Mouse (Mus musculus) CH12.LX (cell line): ENCODE measurements around the gene Entpd7. TPM values are rescaled to one million over a fixed set of nuclear protein-coding genes. Genes with fewer than 3 reads are reported as not detected.

Source experiments
- DNase-seq: peaks from one replicate; pipeline ENCODE4 v3.0.0-alpha.2; 2013; ENCODE audit errors: extremely low read depth
- H3K27ac ChIP-seq: 2 replicates; pipeline ENCODE4 v1.5.1; 2012; ENCODE audit warnings: low read depth, mild to moderate bottlenecking, control low read depth, moderate library complexity; ENCODE audit not compliant: insufficient read depth
- H3K27me3 ChIP-seq: replicated peaks from 2 replicates; pipeline ENCODE3; 2012; ENCODE audit warnings: inconsistent platforms
- H3K36me3 ChIP-seq, 2 experiments: replicated peaks in 1 of 2; 2 replicates each; pipeline versions ENCODE3 to v1.6.1; 2012; ENCODE audit warnings: inconsistent platforms in 1 of 2, low read length in 1 of 2, mild to moderate bottlenecking in 1 of 2, mixed read lengths in 1 of 2, moderate library complexity in 1 of 2; ENCODE audit not compliant: control insufficient read depth in 1 of 2, insufficient read depth in 1 of 2
- H3K4me1 ChIP-seq, 2 experiments: 2 replicates each; pipeline ENCODE4 v1.6.1; 2012; ENCODE audit warnings: inconsistent platforms in 1 of 2, moderate library complexity in 1 of 2; ENCODE audit not compliant: insufficient read depth in 2 of 2, control insufficient read depth in 1 of 2
- H3K4me2 ChIP-seq: 2 replicates; pipeline ENCODE4 v1.6.1; 2012; ENCODE audit warnings: low read depth, mild to moderate bottlenecking, control low read depth; ENCODE audit not compliant: poor library complexity, insufficient read depth, severe bottlenecking
- H3K4me3 ChIP-seq, 3 experiments: fragments of 150-350 bp in 1 of 3; sonication (generic) in 1 of 3; replicated peaks in 1 of 3; 2 replicates each; pipeline versions ENCODE3 to v1.5.1; 2011 to 2012; ENCODE audit warnings: low read depth in 2 of 3, low read length in 2 of 3, mild to moderate bottlenecking in 2 of 3, moderate library complexity in 2 of 3, control low read depth in 1 of 3, improper control_type of control experiment in 1 of 3, inconsistent platforms in 1 of 3, mixed read lengths in 1 of 3; ENCODE audit not compliant: poor library complexity in 1 of 3
- H3K79me2 ChIP-seq: replicated peaks from 2 replicates; pipeline ENCODE4 v1.6.1; 2012; ENCODE audit warnings: mild to moderate bottlenecking, moderate library complexity; ENCODE audit not compliant: control insufficient read depth, poor library complexity, insufficient read depth, severe bottlenecking; ENCODE audit errors: extremely low read depth
- H3K9ac ChIP-seq: 2 replicates; pipeline ENCODE4 v1.6.1; 2012; ENCODE audit warnings: low read depth, mild to moderate bottlenecking, control low read depth, moderate library complexity; ENCODE audit not compliant: insufficient read depth
- H3K9me3 ChIP-seq: replicated peaks from 2 replicates; pipeline ENCODE3; 2012; ENCODE audit warnings: low read length, inconsistent platforms, mixed read lengths
- BHLHE40 ChIP-seq: IDR thresholded peaks from 2 replicates; pipeline ENCODE4 v1.6.1; 2011; ENCODE audit warnings: mild to moderate bottlenecking, low read depth, low read length, improper control_type of control experiment
- CHD1 ChIP-seq: IDR thresholded peaks from 2 replicates; pipeline ENCODE4 v1.6.1; 2012; ENCODE audit warnings: low read depth, low read length, improper control_type of control experiment, inconsistent platforms
- CHD2 ChIP-seq: IDR thresholded peaks from 2 replicates; pipeline ENCODE4 v1.6.1; 2011; ENCODE audit warnings: low read length, improper control_type of control experiment
- CTCF ChIP-seq, 2 experiments: IDR thresholded peaks in 1 of 2; conservative IDR thresholded peaks in 1 of 2; 2 replicates each; pipeline ENCODE4 v1.5.1; 2011 to 2012; ENCODE audit warnings: low read depth in 2 of 2, low read length in 2 of 2, improper control_type of control experiment in 1 of 2, inconsistent platforms in 1 of 2, mild to moderate bottlenecking in 1 of 2, moderate library complexity in 1 of 2
- E2F4 ChIP-seq: IDR thresholded peaks from 2 replicates; pipeline ENCODE4 v1.6.1; 2011; ENCODE audit warnings: low read depth, low read length, improper control_type of control experiment; ENCODE audit not compliant: insufficient replicate concordance
- ELF1 ChIP-seq: IDR thresholded peaks from 2 replicates; pipeline ENCODE4 v1.6.1; 2014; ENCODE audit warnings: low read depth, mild to moderate bottlenecking, inconsistent platforms, low read length, improper control_type of control experiment
- EP300 ChIP-seq: IDR thresholded peaks from 2 replicates; pipeline ENCODE4 v1.6.1; 2011; ENCODE audit warnings: low read length, improper control_type of control experiment
- ETS1 ChIP-seq: conservative IDR thresholded peaks from 2 replicates; pipeline ENCODE4 v1.6.1; 2012; ENCODE audit warnings: low read depth, mild to moderate bottlenecking, inconsistent platforms, low read length, improper control_type of control experiment, moderate library complexity
- GABPA ChIP-seq: IDR thresholded peaks from 2 replicates; pipeline ENCODE4 v1.6.1; 2012; ENCODE audit warnings: low read depth, low read length, improper control_type of control experiment, inconsistent platforms; ENCODE audit not compliant: insufficient replicate concordance
- HCFC1 ChIP-seq: IDR thresholded peaks from 2 replicates; pipeline ENCODE4 v1.6.1; 2012; ENCODE audit warnings: low read depth, mild to moderate bottlenecking, inconsistent platforms, low read length, improper control_type of control experiment
- IRF4 ChIP-seq: IDR thresholded peaks from 2 replicates; pipeline ENCODE4 v1.6.1; 2014; ENCODE audit warnings: low read depth, mild to moderate bottlenecking, inconsistent platforms, low read length, improper control_type of control experiment
- JUN ChIP-seq: IDR thresholded peaks from 2 replicates; pipeline ENCODE4 v1.6.1; 2011; ENCODE audit warnings: low read depth, mild to moderate bottlenecking, low read length, improper control_type of control experiment, moderate library complexity; ENCODE audit not compliant: insufficient read depth
- JUND ChIP-seq: conservative IDR thresholded peaks from 2 replicates; pipeline ENCODE4 v1.6.1; 2011; ENCODE audit warnings: low read depth, low read length, improper control_type of control experiment
- KAT2A ChIP-seq: IDR thresholded peaks from 2 replicates; pipeline ENCODE4 v1.6.1; 2012; ENCODE audit warnings: low read length, improper control_type of control experiment, inconsistent platforms; ENCODE audit not compliant: insufficient replicate concordance
- MAFK ChIP-seq: IDR thresholded peaks from 2 replicates; pipeline ENCODE4 v1.6.1; 2011; ENCODE audit warnings: low read length, improper control_type of control experiment; ENCODE audit not compliant: insufficient replicate concordance
- MAX ChIP-seq: IDR thresholded peaks from 2 replicates; pipeline ENCODE4 v1.6.1; 2011; ENCODE audit warnings: low read length, improper control_type of control experiment
- MAZ ChIP-seq: IDR thresholded peaks from 2 replicates; pipeline ENCODE4 v1.6.1; 2012; ENCODE audit warnings: low read depth, mild to moderate bottlenecking, inconsistent platforms, low read length, improper control_type of control experiment, moderate library complexity
- MEF2A ChIP-seq: IDR thresholded peaks from 2 replicates; pipeline ENCODE4 v1.6.1; 2014; ENCODE audit warnings: low read depth, mild to moderate bottlenecking, inconsistent platforms, low read length, improper control_type of control experiment, borderline replicate concordance
- MXI1 ChIP-seq: IDR thresholded peaks from 2 replicates; pipeline ENCODE4 v1.6.1; 2011; ENCODE audit warnings: mild to moderate bottlenecking, low read depth, low read length, improper control_type of control experiment
- MYC ChIP-seq: IDR thresholded peaks from 2 replicates; pipeline ENCODE4 v1.6.1; 2011; ENCODE audit warnings: low read depth, mild to moderate bottlenecking, improper control_type of control experiment, low read length
- NELFE ChIP-seq: IDR thresholded peaks from 2 replicates; pipeline ENCODE4 v1.6.1; 2011; ENCODE audit warnings: low read depth, low read length, improper control_type of control experiment
- NRF1 ChIP-seq: IDR thresholded peaks from 2 replicates; pipeline ENCODE4 v1.6.1; 2014; ENCODE audit warnings: low read depth, mild to moderate bottlenecking, inconsistent platforms, low read length, improper control_type of control experiment, moderate library complexity
- PAX5 ChIP-seq: IDR thresholded peaks from 2 replicates; pipeline ENCODE4 v1.6.1; 2012; ENCODE audit warnings: low read length, inconsistent platforms, mixed read lengths
- POLR2A ChIP-seq: IDR thresholded peaks from 2 replicates; pipeline ENCODE4 v1.6.1; 2011; ENCODE audit warnings: low read depth, mild to moderate bottlenecking, improper control_type of control experiment, low read length
- POLR2AphosphoS2 ChIP-seq: IDR thresholded peaks from 2 replicates; pipeline ENCODE4 v1.6.1; 2011; ENCODE audit warnings: low read depth, low read length, improper control_type of control experiment
- RAD21 ChIP-seq: IDR thresholded peaks from 2 replicates; pipeline ENCODE4 v1.6.1; 2011; ENCODE audit warnings: low read depth, mild to moderate bottlenecking, low read length, improper control_type of control experiment, moderate library complexity
- RCOR1 ChIP-seq: conservative IDR thresholded peaks from 2 replicates; pipeline ENCODE4 v1.6.1; 2012; ENCODE audit warnings: low read depth, mild to moderate bottlenecking, inconsistent platforms, low read length, improper control_type of control experiment
- SIN3A ChIP-seq: IDR thresholded peaks from 2 replicates; pipeline ENCODE4 v1.6.1; 2012; ENCODE audit warnings: low read length, improper control_type of control experiment, inconsistent platforms
- SMC3 ChIP-seq: IDR thresholded peaks from 2 replicates; pipeline ENCODE4 v1.6.1; 2011; ENCODE audit warnings: low read depth, low read length, improper control_type of control experiment
- TBP ChIP-seq: conservative IDR thresholded peaks from 2 replicates; pipeline ENCODE4 v1.6.1; 2011; ENCODE audit warnings: low read depth, low read length, improper control_type of control experiment
- TCF12 ChIP-seq: IDR thresholded peaks from 2 replicates; pipeline ENCODE4 v1.6.1; 2014; ENCODE audit warnings: low read depth, mild to moderate bottlenecking, inconsistent platforms, low read length, improper control_type of control experiment
- UBTF ChIP-seq: IDR thresholded peaks from 2 replicates; pipeline ENCODE4 v1.6.1; 2012; ENCODE audit warnings: low read depth, mild to moderate bottlenecking, inconsistent platforms, low read length, improper control_type of control experiment, moderate library complexity
- USF1 ChIP-seq: IDR thresholded peaks from 2 replicates; pipeline ENCODE4 v1.6.1; 2014; ENCODE audit warnings: low read depth, mild to moderate bottlenecking, inconsistent platforms, low read length, improper control_type of control experiment
- USF2 ChIP-seq: conservative IDR thresholded peaks from 2 replicates; pipeline ENCODE4 v1.6.1; 2011; ENCODE audit warnings: low read depth, low read length, improper control_type of control experiment
- ZC3H11A ChIP-seq: IDR thresholded peaks from 2 replicates; pipeline ENCODE4 v1.6.1; 2012; ENCODE audit warnings: low read depth, mild to moderate bottlenecking, inconsistent platforms, low read length, improper control_type of control experiment
- ZKSCAN1 ChIP-seq: IDR thresholded peaks from 2 replicates; pipeline ENCODE4 v1.6.1; 2012; ENCODE audit warnings: low read depth, inconsistent platforms, low read length, improper control_type of control experiment, borderline replicate concordance
- ZMIZ1 ChIP-seq: IDR thresholded peaks from 2 replicates; pipeline ENCODE4 v1.6.1; 2012; ENCODE audit warnings: low read depth, mild to moderate bottlenecking, inconsistent platforms, low read length, improper control_type of control experiment
- ZNF384 ChIP-seq: IDR thresholded peaks from 2 replicates; pipeline ENCODE4 v1.6.1; 2012; ENCODE audit warnings: low read depth, low read length, improper control_type of control experiment, inconsistent platforms
- dilution Hi-C: fragments of 300-500 bp; cut with MboI; formaldehyde crosslinking; loops from 2 replicates; pipeline ENCODE4 v1.14.3; 2020; ENCODE audit warnings: low sequenced_read_pairs; ENCODE audit not compliant: extremely low pct_unique_long_range_greater_than_20kb, extremely low pct_ligation_motif_present
- in situ Hi-C: fragments of 300-500 bp; cut with MboI; formaldehyde crosslinking; loops from 3 replicates; pipeline ENCODE4 v1.14.3; 2019; ENCODE audit warnings: low sequenced_read_pairs, low pct_ligation_motif_present, low pct_unique_long_range_greater_than_20kb, mixed read lengths
- polyA plus RNA-seq: library from polyadenylated mRNA; unstranded; fragments of >175 nt; gene quantifications from 2 replicates; pipeline ENCODE4 v1.2.1, GENCODE M21; 2012; ENCODE audit warnings: low read depth; ENCODE audit not compliant: insufficient read length
- total RNA-seq, 2 experiments: library from RNA; depleted of rRNA; stranded (reverse); fragments of 300-350 nt in 1 of 2; fragments of >200 nt in 1 of 2; gene quantifications; 2 replicates each; pipeline ENCODE4 v1.2.3; 2012 to 2014

Entpd7 gene
- total RNA-seq (2012; rRNA removed) (6.0 and 7.7 TPM in 2 replicates), total RNA-seq (2014; rRNA removed) (2.7 and 2.9 TPM in 2 replicates), polyA plus RNA-seq (3.9 and 4.0 TPM in 2 replicates)

GRCm38 (mm10) chr19:43689419-43690246 is at the start of gene Entpd7:
Gene Entpd7 (plus strand): TSS chr19:43689672.
- Histone ChIP-seq H3K4me2 (peak within 1 kb of the TSS; percentile 53), H3K4me1 (peaks cover under 1 to 15% of the 10 kb centered on the region in 2 experiments; a peak in 1 of 4 replicates), H3K36me3 (peaks cover 2 to 18% of the 10 kb centered on the region in 2 experiments), H3K79me2 (no peaks in the 10 kb centered on the region), H3K4me3 (peak within 1 kb of the TSS; percentile 77 to 95 (median 88)), H3K27ac (no peak within 1 kb of the TSS), H3K9me3 (no peaks in the 10 kb centered on the region), H3K27me3 (no peaks in the 10 kb centered on the region), H3K9ac (peak within 1 kb of the TSS; percentile 63)
- TF ChIP-seq POLR2AphosphoS2 (no peak), MAFK (no peak), POLR2A (peak; percentile 85), RCOR1 (no peak), USF1 (no peak), MAZ (no peak), HCFC1 (peak; percentile 64), ZKSCAN1 (no peak), RAD21 (no peak; the same call in 1 of the 2 replicates), JUND (no peak), JUN (no peak), ETS1 (no peak), SIN3A (peak; percentile 89; the same call in 1 of the 2 replicates), USF2 (no peak), MAX (no peak), UBTF (0 out of 2 replicates have a peak, but pooled peaks have one; percentile 62), E2F4 (no peak), TBP (peak; percentile 65; the same call in 1 of the 2 replicates), BHLHE40 (peak; percentile 64), EP300 (no peak), MEF2A (no peak), TCF12 (peak; percentile 54; the same call in 1 of the 2 replicates), SMC3 (no peak), CHD2 (no peak), KAT2A (0 out of 2 replicates have a peak, but pooled peaks have one; percentile 16), NELFE (peak; percentile 69), ZMIZ1 (peak; percentile 58; the same call in 1 of the 2 replicates), NRF1 (peak; percentile 64), ELF1 (peak; percentile 76), MXI1 (peak; percentile 56), MYC (no peak), ZNF384 (no peak), CTCF (conservative IDR thresholded peaks at IDR 0.05 in 1 of 2, IDR thresholded peaks at IDR 0.05 in 1 of 2; ENCODE audit: low read depth in 2 of 2, low read length in 2 of 2) (no peak), GABPA (no peak), ZC3H11A (no peak), IRF4 (peak; percentile 53; the same call in 1 of the 2 replicates), PAX5 (no peak), CHD1 (no peak)
- dilution Hi-C loops (no loop called here), in situ Hi-C loops (no loop called here)
- DNase-seq = peak; percentile 91
